Mouse (Mus musculus): ENCODE results near the gene Shpk. TPM values are rescaled to one million over a fixed set of nuclear protein-coding genes. Genes with fewer than 3 reads are reported as not detected.

The Shpk gene
- total RNA-seq, 2 experiments from 2014 or later: 2.8 to 2.9 TPM

GRCm38 (mm10) chr11:73258664-73259063, 59.4 kb downstream of the Shpk start:
- DNase-seq (ENCODE audit: low spot score in 2 of 2): no peak

GRCm38 (mm10) chr11:73260457-73260856, 61.2 kb downstream of the Shpk start:
- DNase-seq (ENCODE audit: low spot score in 2 of 2): no peak

GRCm38 (mm10) chr11:73261385-73261784, 62.1 kb downstream of the Shpk start:
- DNase-seq (ENCODE audit: low spot score in 2 of 2): no peak

- no peak for DNase-seq (ENCODE audit: low spot score in 2 of 2)
Measured at GRCm38 (mm10) chr11:73267267-73267666, 68.0 kb downstream of the Shpk start, which contains the start of gene Trpv3. Gene Trpv3, plus strand, starts transcription at chr11:73267388.

Other genes with a start within 250 kb of the Shpk start
- 1 to 10 TPM; 6.6 to 8.5 TPM for gene Atp2a3, start 238.3 kb upstream of the Shpk start, total RNA-seq (2021)
- gene P2rx1, start 200.4 kb upstream of the Shpk start, total RNA-seq (2021): under 1 TPM; 0.26 to 0.47 TPM
- gene Camkk1, start 180.5 kb upstream of the Shpk start, total RNA-seq (2021): 100 to 1,000 TPM; 108 to 123 TPM
- 1 to 10 TPM; 9.1 to 9.8 TPM for gene Ncbp3, start 151.7 kb upstream of the Shpk start, total RNA-seq (2021)
- under 1 TPM in 1 of 2 experiments, not detected in 1; 0.12 TPM for gene Itgae, start 108.9 kb upstream of the Shpk start, total RNA-seq (2021)
- gene Haspin, start 61.2 kb upstream of the Shpk start, total RNA-seq (2021): under 1 TPM; 0.12 TPM
- under 1 TPM; 0.35 to 0.54 TPM for gene P2rx5, start 39.0 kb upstream of the Shpk start, total RNA-seq (2021)
- 10 to 100 TPM; 48.0 to 53.3 TPM for gene Emc6, start 22.4 kb upstream of the Shpk start, total RNA-seq (2021)
- 10 to 100 TPM in 1 of 2 experiments, 1 to 10 TPM in 1; 9.2 to 10.6 TPM for gene Tax1bp3, start 22.4 kb upstream of the Shpk start, total RNA-seq (2021)
- gene Ctns, start 418 bp upstream of the Shpk start, total RNA-seq (2021): 10 to 100 TPM; 18.6 to 20.8 TPM
- gene Trpv1, start 34.8 kb downstream of the Shpk start, total RNA-seq (2021): under 1 TPM in 1 of 2 experiments, not detected in 1; 0.21 TPM
- under 1 TPM; 0.30 to 0.44 TPM for gene Trpv3, start 67.9 kb downstream of the Shpk start, total RNA-seq (2021)
- gene Aspa, start 130.1 kb downstream of the Shpk start, total RNA-seq (2021): 10 to 100 TPM; 12.4 to 13.4 TPM
- not detected for gene Gm49340, start 130.3 kb downstream of the Shpk start, total RNA-seq (2021)
- gene Spata22, start 130.3 kb downstream of the Shpk start, total RNA-seq (2021): not detected
- not detected for gene Olfr20, start 151.3 kb downstream of the Shpk start, total RNA-seq (2021)
- not detected for gene Olfr376, start 171.8 kb downstream of the Shpk start, total RNA-seq (2021)
- not detected for gene Olfr1, start 200.2 kb downstream of the Shpk start, total RNA-seq (2021)
- gene Olfr378, start 229.0 kb downstream of the Shpk start, total RNA-seq (2021): not detected